ENCODE assay signal across 8 mouse cellular contexts in the genomic region with DNA sequence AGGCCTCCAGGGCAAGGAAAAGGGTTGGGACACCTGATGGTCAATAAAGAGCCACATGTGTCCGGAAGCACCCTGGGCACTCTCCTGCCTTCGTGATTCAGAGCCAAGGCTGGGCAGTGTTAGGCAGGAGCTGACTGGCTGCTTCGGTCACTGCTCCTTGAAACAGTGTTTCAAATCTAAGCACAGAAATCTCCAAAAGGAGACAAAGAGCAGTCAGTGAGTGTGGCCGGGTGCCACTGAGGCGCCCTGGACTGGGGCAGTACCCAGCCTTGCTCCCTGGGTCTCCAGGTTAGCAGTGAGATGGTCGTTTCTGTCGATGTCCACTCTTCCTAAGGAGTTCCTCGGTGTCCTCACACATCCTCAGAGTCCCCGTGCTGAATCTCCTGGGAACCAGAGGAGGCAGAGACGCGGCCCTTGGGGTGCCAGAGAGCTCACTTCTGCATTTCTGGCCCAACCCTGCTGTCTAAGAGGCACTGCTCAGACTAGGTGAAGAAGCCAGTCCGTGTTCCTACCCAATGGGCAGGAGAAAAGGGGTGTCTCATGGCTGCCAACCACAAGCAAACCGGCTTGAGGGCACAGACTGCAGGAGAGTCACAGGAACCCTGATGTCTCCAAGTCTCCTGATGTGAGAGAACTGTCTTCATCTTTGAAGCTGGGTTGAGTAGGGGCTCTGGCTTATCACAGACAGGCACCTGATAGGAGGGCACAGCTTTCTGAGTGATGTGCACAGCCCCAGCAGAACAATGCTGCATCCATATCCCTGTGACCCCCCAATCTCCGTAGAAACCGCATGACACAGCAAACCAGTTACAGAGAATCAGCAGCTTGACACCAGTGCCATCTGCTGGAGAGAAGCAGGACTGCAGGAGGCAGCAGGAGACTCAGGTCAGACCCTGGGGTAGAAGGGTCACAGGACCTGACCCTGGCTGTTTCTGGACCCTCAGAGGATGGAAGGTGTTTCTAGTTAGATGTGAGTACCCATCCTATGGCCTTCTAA. TPM values are rescaled to one million over a fixed set of nuclear protein-coding genes. Genes with fewer than 3 reads are reported as not detected.
DNase-seq lines count a peak whose midpoint lies in the region; ATAC-seq and TF ChIP-seq lines count a peak whose summit lies in the region.

No protein-coding gene starts in this region.

- H3K4me3 ChIP-seq in CH12.LX (replicated peaks in 1 of 3; ENCODE audit: low read depth in 2 of 3, low read length in 2 of 3, poor library complexity in 1 of 3) = no peak overlapping the region
- H3K4me3 ChIP-seq in bone marrow, adult 2 months (replicated peaks; ENCODE audit: control insufficient read depth, low read depth, low read length) = no peak overlapping the region
- no peak overlapping the region for H3K4me3 ChIP-seq in embryonic facial prominence, embryonic 14.5 days (ENCODE audit: low read depth, low read length)
- H3K4me3 ChIP-seq in heart, embryonic 10.5 days = no peak overlapping the region
- H3K4me3 ChIP-seq in lung, adult 2 months (replicated peaks; ENCODE audit: extremely low read depth, low read depth, low read length) = no peak overlapping the region
- H3K4me3 ChIP-seq in thymus, adult 2 months (ENCODE audit: control insufficient read depth, insufficient read depth, low read length) = no peak overlapping the region

- no peak overlapping the region for H3K9ac ChIP-seq in CH12.LX (ENCODE audit: insufficient read depth, low read depth)
- H3K9ac ChIP-seq in embryonic facial prominence, embryonic 14.5 days (ENCODE audit: low read depth, low read length) = peak overlapping the region; percentile 21; the same call in 1 of the 2 replicates

- peak; percentile 50; the same call in 1 of the 2 replicates for ATAC-seq in embryonic facial prominence, embryonic 14.5 days (ENCODE audit: low read depth)
- ATAC-seq in neutrophil, adult 5-6 weeks (ENCODE audit: extremely low read depth, insufficient number of reproducible peaks, low FRiP score, poor library complexity, severe bottlenecking) = peak; percentile 73

- H3K27ac ChIP-seq in CH12.LX (ENCODE audit: insufficient read depth, low read depth) = no peak overlapping the region
- H3K27ac ChIP-seq in bone marrow, adult 2 months (ENCODE audit: control insufficient read depth, insufficient read depth, low read depth, low read length, poor library complexity) = no peak overlapping the region
- no peak overlapping the region for H3K27ac ChIP-seq in embryonic facial prominence, embryonic 14.5 days (replicated peaks; ENCODE audit: low read depth, low read length)
- no peak overlapping the region for H3K27ac ChIP-seq in heart, embryonic 10.5 days
- H3K27ac ChIP-seq in thymus, adult 2 months (ENCODE audit: control insufficient read depth, insufficient read depth, low read length) = no peak overlapping the region

- peaks cover 17 to 42% of the 10 kb centered on the region in 2 experiments for H3K4me1 ChIP-seq in CH12.LX (ENCODE audit: control insufficient read depth in 1 of 2, insufficient read depth in 2 of 2)
- no peaks in the 10 kb centered on the region; the same call in 1 of the 2 replicates for H3K4me1 ChIP-seq in bone marrow, adult 2 months (ENCODE audit: control insufficient read depth, insufficient read depth, low read length)
- no peaks in the 10 kb centered on the region for H3K4me1 ChIP-seq in embryonic facial prominence, embryonic 14.5 days (ENCODE audit: control insufficient read depth, insufficient read depth, low read length)
- 0 out of 2 replicates have a peak, but pooled peaks cover 3% of the 10 kb centered on the region for H3K4me1 ChIP-seq in heart, embryonic 10.5 days
- no peaks in the 10 kb centered on the region for H3K4me1 ChIP-seq in lung, adult 2 months (ENCODE audit: control insufficient read depth, insufficient read depth, low read length)
- H3K4me1 ChIP-seq in thymus, adult 2 months (replicated peaks; ENCODE audit: control insufficient read depth, insufficient read depth, low read length) = peaks cover 6% of the 10 kb centered on the region

- peaks cover 6% of the 10 kb centered on the region for H3K27me3 ChIP-seq in CH12.LX (replicated peaks)
- H3K27me3 ChIP-seq in embryonic facial prominence, embryonic 14.5 days (replicated peaks; ENCODE audit: control insufficient read depth, insufficient read depth, low read length) = no peaks in the 10 kb centered on the region
- peaks cover 12% of the 10 kb centered on the region; the same call in 1 of the 2 replicates for H3K27me3 ChIP-seq in heart, embryonic 10.5 days (ENCODE audit: insufficient read depth, poor library complexity, severe bottlenecking)
- no peaks in the 10 kb centered on the region for H3K27me3 ChIP-seq in thymus, adult 2 months (ENCODE audit: control insufficient read depth, insufficient read depth, low read length)

- dilution Hi-C loops in CH12.LX (cut with MboI; ENCODE audit: extremely low pct_ligation_motif_present, extremely low pct_unique_long_range_greater_than_20kb, low sequenced_read_pairs) = no loop called here

- peak; percentile 98 to 99 for TF ChIP-seq CTCF in CH12.LX (conservative IDR thresholded peaks at IDR 0.05 in 1 of 2, IDR thresholded peaks at IDR 0.05 in 1 of 2; ENCODE audit: low read depth in 2 of 2, low read length in 2 of 2)
- peak; percentile 99 for TF ChIP-seq CTCF in bone marrow, adult 2 months (IDR thresholded peaks at IDR 0.05; ENCODE audit: control insufficient read depth, insufficient read depth, low read length)
- peak; percentile 99 for TF ChIP-seq CTCF in lung, adult 2 months (IDR thresholded peaks at IDR 0.05; ENCODE audit: insufficient read depth, low read length)
- TF ChIP-seq CTCF in thymus, adult 2 months (IDR thresholded peaks at IDR 0.05; ENCODE audit: borderline replicate concordance, control insufficient read depth, extremely low read depth, insufficient read depth, low read length, poor library complexity) = peak; percentile 88

- no peak for TF ChIP-seq POLR2A in CH12.LX (IDR thresholded peaks at IDR 0.05; ENCODE audit: low read depth, low read length)
- no peak for TF ChIP-seq POLR2A in bone marrow, adult 2 months (IDR thresholded peaks at IDR 0.05; ENCODE audit: borderline replicate concordance, control insufficient read depth, low read depth, low read length)
- no peak for TF ChIP-seq POLR2A in lung, adult 2 months (IDR thresholded peaks at IDR 0.05; ENCODE audit: borderline replicate concordance, extremely low read depth, low read depth, low read length)
- no peak for TF ChIP-seq POLR2A in thymus, adult 2 months (IDR thresholded peaks at IDR 0.05; ENCODE audit: control insufficient read depth, extremely low read depth, insufficient read depth, low read length, poor library complexity)

- TF ChIP-seq EP300 in CH12.LX (IDR thresholded peaks at IDR 0.05; ENCODE audit: low read length) = no peak

- no peak; the same call in none of the 2 replicates for TF ChIP-seq RAD21 in CH12.LX (IDR thresholded peaks at IDR 0.05; ENCODE audit: low read depth, low read length)

- no peaks in the 10 kb centered on the region for H3K36me3 ChIP-seq in CH12.LX (replicated peaks in 1 of 2; ENCODE audit: control insufficient read depth in 1 of 2, insufficient read depth in 1 of 2, low read length in 1 of 2)
- H3K36me3 ChIP-seq in embryonic facial prominence, embryonic 14.5 days (ENCODE audit: control insufficient read depth, insufficient read depth, low read length) = peaks cover 12% of the 10 kb centered on the region; the same call in 1 of the 2 replicates
- H3K36me3 ChIP-seq in heart, embryonic 10.5 days = peaks cover 9% of the 10 kb centered on the region
- no peaks in the 10 kb centered on the region for H3K36me3 ChIP-seq in thymus, adult 2 months (ENCODE audit: control insufficient read depth, insufficient read depth, low read length)

- H3K9me3 ChIP-seq in CH12.LX (replicated peaks; ENCODE audit: low read length) = no peaks in the 10 kb centered on the region
- no peaks in the 10 kb centered on the region for H3K9me3 ChIP-seq in embryonic facial prominence, embryonic 14.5 days (ENCODE audit: control insufficient read depth, low read length)
- no peaks in the 10 kb centered on the region for H3K9me3 ChIP-seq in heart, embryonic 10.5 days

- H3K4me2 ChIP-seq in CH12.LX (ENCODE audit: insufficient read depth, low read depth, poor library complexity, severe bottlenecking) = peak overlapping the region; percentile 32; the same call in 1 of the 2 replicates
- no peak overlapping the region for H3K4me2 ChIP-seq in embryonic facial prominence, embryonic 14.5 days (ENCODE audit: low read depth, low read length)

- no peaks in the 10 kb centered on the region for H3K79me2 ChIP-seq in CH12.LX (replicated peaks; ENCODE audit: control insufficient read depth, extremely low read depth, insufficient read depth, poor library complexity, severe bottlenecking)

- in situ Hi-C loops in CH12.LX (cut with MboI; ENCODE audit: low pct_ligation_motif_present, low pct_unique_long_range_greater_than_20kb, low sequenced_read_pairs) = loop anchor here (5.0 to 25.0 kb wide), 4 partner anchors 37 to 497 kb away; a partner anchor contains a TSS

- 42% methylated on average over 15 of the region's 15 CpGs for WGBS in bone marrow, adult 2 months
- 64% methylated on average over 15 of the region's 15 CpGs for WGBS in embryonic facial prominence, embryonic 14.5 days
- WGBS in heart, embryonic 10.5 days = 64% methylated on average over 15 of the region's 15 CpGs
- WGBS in lung, adult 2 months = 63% methylated on average over 15 of the region's 15 CpGs
- 58% methylated on average over 15 of the region's 15 CpGs for WGBS in thymus, adult 2 months

- peak; percentile 73 for DNase-seq in CH12.LX (ENCODE audit: extremely low read depth)
- peak; percentile 67 for DNase-seq in embryonic facial prominence, embryonic 14.5 days (ENCODE audit: low spot score)
- DNase-seq in heart, embryonic 10.5 days (ENCODE audit: low spot score) = peak; percentile 84
- DNase-seq in kidney, postnatal 36 days = peak; percentile 56 to 84
- peak; percentile 73 for DNase-seq in lung, adult 2 months
- peak; percentile 80 for DNase-seq in thymus, adult 2 months

RNA-seq across cellular contexts. Expression of a gene that starts 12.1 kb away (rescaled TPM):
- total RNA-seq in CH12.LX (2012; rRNA removed) (not detected in 2 replicates), CH12.LX (2014; rRNA removed) (not detected in 2 replicates)
- not detected in 2 replicates for polyA plus RNA-seq in CH12.LX (2012; ENCODE audit: insufficient read length, low read depth)
- polyA plus RNA-seq in bone marrow, adult 2 months (2011; ENCODE audit: insufficient read depth, insufficient read length, low replicate concordance, missing spikeins) = 0.90 and 3.0 TPM in 2 replicates
- polyA plus RNA-seq in embryonic facial prominence, embryonic 14.5 days (2014; fragmentation: Nextera tagmentation; extraction: Ambion mirVana) = 15.8 and 17.6 TPM in 2 replicates
- 12.9 and 16.2 TPM in 2 replicates for polyA plus RNA-seq in heart, embryonic 10.5 days (2016; fragmentation: Nextera tagmentation; extraction: Ambion mirVana)
- 14.5 and 14.8 TPM in 2 replicates for polyA plus RNA-seq in lung, adult 2 months (2012; rRNA removed)
- total RNA-seq in neutrophil, adult 5-6 weeks (2017) = not detected in 2 replicates
- polyA plus RNA-seq in thymus, adult 2 months (2012; rRNA removed) = 15.2 and 19.3 TPM in 2 replicates

RNA-seq across cellular contexts. Expression of a gene that starts 34.0 kb away (rescaled TPM):
- total RNA-seq in CH12.LX (2012; rRNA removed) = 0.76 and 0.93 TPM in 2 replicates
- 0.40 and 0.63 TPM in 2 replicates for total RNA-seq in CH12.LX (2014; rRNA removed)
- polyA plus RNA-seq in CH12.LX (2012; ENCODE audit: insufficient read length, low read depth) = 0.59 and 0.70 TPM in 2 replicates
- 0.36 TPM in 1 of 2 replicates, not detected in the other for polyA plus RNA-seq in bone marrow, adult 2 months (2011; ENCODE audit: insufficient read depth, insufficient read length, low replicate concordance, missing spikeins)
- polyA plus RNA-seq in embryonic facial prominence, embryonic 14.5 days (2014; fragmentation: Nextera tagmentation; extraction: Ambion mirVana) = 4.9 and 7.0 TPM in 2 replicates
- polyA plus RNA-seq in heart, embryonic 10.5 days (2016; fragmentation: Nextera tagmentation; extraction: Ambion mirVana) = 0.42 and 0.72 TPM in 2 replicates
- polyA plus RNA-seq in lung, adult 2 months (2012; rRNA removed) = 5.8 and 8.4 TPM in 2 replicates
- total RNA-seq in neutrophil, adult 5-6 weeks (2017) = not detected in 2 replicates
- 0.64 and 0.69 TPM in 2 replicates for polyA plus RNA-seq in thymus, adult 2 months (2012; rRNA removed)
